Mouse (Mus musculus) intestine, postnatal 0 days (tissue): ENCODE results near the gene Nbl1. TPM values are rescaled to one million over a fixed set of nuclear protein-coding genes. Genes with fewer than 3 reads are reported as not detected.

Experiments
- ATAC-seq: fragments of 200-750 bp; cut with Nextera tagmentation; 2 replicates; pipeline ENCODE4 v1.8.0; 2017; ENCODE audit warnings: mild to moderate bottlenecking, moderate TSS enrichment, moderate library complexity
- H3K27ac ChIP-seq: fragments of 300-500 bp; sonication (generic); 2 replicates; pipeline ENCODE4 v1.5.1; 2014; ENCODE audit warnings: mild to moderate bottlenecking, low read depth, low read length, moderate library complexity
- H3K27me3 ChIP-seq: fragments of 300-500 bp; sonication (generic); replicated peaks from 2 replicates; pipeline ENCODE4 v1.6.1; 2014; ENCODE audit warnings: low read length, mixed read lengths; ENCODE audit not compliant: control insufficient read depth, insufficient read depth
- H3K36me3 ChIP-seq: fragments of 300-500 bp; sonication (generic); 2 replicates; pipeline ENCODE4 v1.6.1; 2014; ENCODE audit warnings: mild to moderate bottlenecking, moderate library complexity; ENCODE audit not compliant: control insufficient read depth, insufficient read depth
- H3K4me1 ChIP-seq: fragments of 300-500 bp; sonication (generic); replicated peaks from 2 replicates; pipeline ENCODE4 v1.6.1; 2014; ENCODE audit warnings: antibody characterized with exemption, low read length, mixed read lengths; ENCODE audit not compliant: control insufficient read depth, insufficient read depth
- H3K4me2 ChIP-seq: fragments of 300-500 bp; sonication (generic); replicated peaks from 2 replicates; pipeline ENCODE4 v1.6.1; 2014; ENCODE audit warnings: low read depth, mild to moderate bottlenecking, moderate library complexity
- H3K4me3 ChIP-seq: fragments of 300-500 bp; sonication (generic); 2 replicates; pipeline ENCODE4 v1.5.1; 2014; ENCODE audit warnings: low read depth, low read length
- H3K9ac ChIP-seq: fragments of 300-500 bp; sonication (generic); 2 replicates; pipeline ENCODE4 v1.6.1; 2014; ENCODE audit warnings: mild to moderate bottlenecking, low read depth, low read length
- H3K9me3 ChIP-seq: fragments of 300-500 bp; sonication (generic); 2 replicates; pipeline ENCODE4 v1.6.1; 2016; ENCODE audit warnings: mixed run types; ENCODE audit not compliant: control insufficient read depth
- CTCF ChIP-seq: sonication (generic); IDR thresholded peaks from 2 replicates; pipeline ENCODE4 v1.5.1; 2016; ENCODE audit warnings: low read depth, mild to moderate bottlenecking, control low read depth, antibody characterized with exemption, moderate library complexity
- WGBS: fragments of 180-500 bp; shearing (Covaris S2); extraction: QIAGEN DNeasy Blood & Tissue Kit; methylation state at CpG from one replicate; pipeline ENCODE4 v1.1.7; 2014; 5-methylcytosine and 5-hydroxymethylcytosine counted together
- polyA plus RNA-seq: library from polyadenylated mRNA; unstranded; fragments of >200 nt; fragmentation: Nextera tagmentation; extraction: Ambion mirVana; gene quantifications from 2 replicates; pipeline ENCODE4 v1.2.1, GENCODE M21; 2015

Gene Nbl1
- polyA plus RNA-seq, 1 experiment from 2014 or later = 39.9 TPM

DNA sequence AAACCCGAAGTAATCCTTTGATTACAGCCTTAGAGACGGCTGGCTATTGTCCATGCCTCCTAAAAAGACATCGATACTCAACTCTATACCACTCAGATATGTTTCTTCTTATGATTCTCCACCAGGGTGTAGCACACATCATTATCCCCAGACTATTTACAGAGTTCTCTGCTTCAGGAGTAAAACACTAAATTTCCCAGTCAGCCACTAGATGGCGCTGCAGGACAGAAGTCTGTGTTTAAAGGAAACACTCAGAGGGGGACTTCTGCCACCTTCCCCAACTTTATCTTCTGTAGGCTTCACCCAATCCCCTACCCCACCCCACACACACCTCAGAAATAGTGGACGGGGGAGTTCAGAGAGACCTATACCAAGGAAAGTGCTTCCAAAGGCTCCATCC lies 6.8 kb downstream of the Nbl1 start:
- H3K27me3 ChIP-seq = 0 out of 2 replicates have a peak, but pooled peaks cover 3% of the 10 kb centered on the region
- peak; percentile 20; the same call in 1 of the 2 replicates for ATAC-seq
- H3K4me1 ChIP-seq = peaks cover 8% of the 10 kb centered on the region; the same call in 1 of the 2 replicates
- TF ChIP-seq CTCF = peak; percentile 94
- H3K4me2 ChIP-seq = no peak overlapping the region
- no peaks in the 10 kb centered on the region; the same call in 1 of the 2 replicates for H3K36me3 ChIP-seq
- no peak overlapping the region for H3K27ac ChIP-seq
- H3K9ac ChIP-seq = no peak overlapping the region
- 12% methylated on average over 5 of the region's 5 CpGs for WGBS
- no peak overlapping the region for H3K4me3 ChIP-seq
- H3K9me3 ChIP-seq = no peaks in the 10 kb centered on the region

DNA sequence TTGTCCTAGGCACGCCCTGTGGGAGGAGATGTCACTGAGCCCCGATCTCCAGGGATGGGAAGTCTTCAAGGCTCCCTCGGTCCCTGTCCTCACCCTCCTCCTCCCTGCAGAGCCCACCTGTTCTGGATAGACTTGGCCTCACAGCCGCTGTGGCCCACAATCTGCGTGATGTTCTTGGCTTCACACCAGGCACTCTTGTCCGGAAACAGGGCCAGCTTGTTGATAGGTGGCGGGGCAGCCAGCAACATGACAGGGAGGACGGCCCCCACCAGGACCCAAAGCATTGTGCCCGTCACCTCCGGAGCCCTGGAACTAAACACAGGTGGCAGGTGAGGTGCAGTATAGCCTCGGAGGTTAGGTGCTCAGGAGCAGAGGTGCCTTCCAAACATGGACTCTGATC lies 7.5 kb downstream of the Nbl1 start:
- no peaks in the 10 kb centered on the region for H3K27me3 ChIP-seq
- H3K27ac ChIP-seq = no peak overlapping the region
- no peak for TF ChIP-seq CTCF
- 76% methylated on average over 11 of the region's 11 CpGs for WGBS
- peaks cover 8% of the 10 kb centered on the region; the same call in 1 of the 2 replicates for H3K4me1 ChIP-seq
- ATAC-seq = no peak
- H3K4me3 ChIP-seq = no peak overlapping the region
- H3K9ac ChIP-seq = no peak overlapping the region
- H3K4me2 ChIP-seq = no peak overlapping the region
- no peaks in the 10 kb centered on the region for H3K9me3 ChIP-seq
- no peaks in the 10 kb centered on the region for H3K36me3 ChIP-seq

DNA sequence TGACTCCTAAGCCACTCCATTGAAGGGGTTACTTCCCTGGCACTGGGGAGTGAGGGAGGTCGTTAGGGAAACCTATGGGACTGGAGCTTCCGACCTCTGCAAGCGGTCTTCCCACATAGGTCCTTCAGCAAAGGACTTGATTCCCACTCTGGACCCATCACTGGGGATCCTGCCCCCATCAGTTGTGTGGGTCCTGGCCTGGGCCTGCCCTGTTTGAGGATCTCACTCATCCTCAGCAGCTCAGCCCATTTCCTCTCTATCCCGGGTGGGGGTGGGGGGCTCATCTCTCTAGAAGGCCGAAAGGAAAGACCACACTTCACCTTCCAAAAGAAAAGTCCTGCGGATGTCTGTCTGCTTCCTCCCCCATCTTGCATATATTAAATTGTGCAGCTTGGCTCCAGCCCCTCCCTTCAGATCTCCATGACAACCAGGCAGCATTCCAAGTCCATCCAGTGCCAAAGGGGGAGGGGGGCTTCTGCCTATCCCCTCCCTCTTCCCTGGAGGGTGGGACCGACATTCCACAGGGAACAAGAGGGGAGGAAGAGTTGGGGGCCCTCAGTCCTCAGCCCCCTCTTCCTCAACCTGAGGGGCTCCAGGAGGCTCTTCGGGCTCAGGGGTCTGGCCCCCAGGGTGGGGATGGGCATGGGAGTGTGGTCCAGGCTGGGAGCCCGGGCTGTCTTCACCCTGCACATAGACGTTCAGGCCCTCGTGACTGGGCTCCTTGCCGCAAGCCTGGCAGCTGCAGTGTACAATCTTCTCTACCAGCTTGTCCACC lies 9.8 kb downstream of the Nbl1 start:
- H3K4me1 ChIP-seq = 0 out of 2 replicates have a peak, but pooled peaks cover 8% of the 10 kb centered on the region
- 43% methylated on average over 12 of the region's 12 CpGs for WGBS
- H3K4me2 ChIP-seq = no peak overlapping the region
- H3K4me3 ChIP-seq = no peak overlapping the region
- no peak for TF ChIP-seq CTCF
- H3K36me3 ChIP-seq = no peaks in the 10 kb centered on the region
- no peak overlapping the region for H3K9ac ChIP-seq
- H3K9me3 ChIP-seq = no peaks in the 10 kb centered on the region
- H3K27ac ChIP-seq = no peak overlapping the region
- no peaks in the 10 kb centered on the region for H3K27me3 ChIP-seq
- no peak for ATAC-seq

DNA sequence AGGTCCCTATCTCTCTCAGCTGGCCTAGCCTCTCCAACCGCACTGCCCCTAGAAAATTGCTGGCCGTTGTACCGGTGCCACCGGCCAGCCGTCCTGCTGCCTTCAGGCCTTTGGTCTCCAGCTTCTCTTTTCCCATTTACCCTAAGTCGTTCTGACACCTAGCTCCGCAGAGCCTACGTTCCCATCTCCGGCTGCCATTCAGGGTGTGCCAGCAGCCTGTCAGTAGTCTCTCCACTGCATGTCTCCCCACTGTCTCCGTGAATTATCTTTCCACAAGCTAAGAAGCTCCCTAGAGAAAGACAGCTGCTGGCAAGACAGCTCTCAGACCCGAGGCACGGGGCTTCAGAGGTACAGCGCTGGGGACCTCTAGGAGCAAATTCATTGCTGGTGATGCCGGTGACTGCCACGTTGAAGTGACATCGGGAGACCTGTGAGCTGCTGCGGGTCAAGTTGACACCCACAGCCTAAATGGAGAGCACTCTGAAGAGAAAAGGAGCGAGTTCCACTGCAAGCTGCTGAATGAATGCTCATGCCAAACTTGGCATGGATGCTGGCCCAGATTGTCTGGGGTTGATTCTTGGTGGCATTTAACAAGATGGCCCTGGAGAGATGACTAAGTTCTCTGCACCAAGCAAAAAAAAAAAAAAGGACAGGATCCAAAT lies 11.4 kb downstream of the Nbl1 start:
- H3K27ac ChIP-seq = no peak overlapping the region
- H3K9ac ChIP-seq = no peak overlapping the region
- TF ChIP-seq CTCF = no peak
- WGBS = 81% methylated on average over 18 of the region's 18 CpGs
- no peaks in the 10 kb centered on the region for H3K36me3 ChIP-seq
- ATAC-seq = no peak
- H3K4me3 ChIP-seq = no peak overlapping the region
- peaks cover 5% of the 10 kb centered on the region for H3K27me3 ChIP-seq
- H3K4me1 ChIP-seq = 0 out of 2 replicates have a peak, but pooled peaks cover 8% of the 10 kb centered on the region
- no peak overlapping the region for H3K4me2 ChIP-seq
- no peaks in the 10 kb centered on the region for H3K9me3 ChIP-seq

DNA sequence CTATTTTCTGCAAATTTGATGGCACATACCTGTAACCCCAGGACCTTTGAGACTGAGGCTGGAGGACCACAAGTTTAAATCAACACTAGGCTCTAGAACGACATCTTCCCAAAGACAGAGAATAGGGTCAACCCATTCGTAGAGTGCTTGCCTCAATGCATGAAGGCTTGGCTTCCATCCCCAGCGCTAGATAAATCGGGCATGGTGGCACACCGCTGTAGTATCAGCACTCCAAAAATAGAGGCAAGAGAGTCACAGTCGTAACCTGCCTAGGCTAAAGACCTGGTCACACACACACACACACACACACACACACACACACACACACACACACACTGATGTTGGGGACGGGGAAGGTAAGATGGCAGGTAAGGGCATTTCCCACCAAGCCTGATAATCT lies 12.5 kb downstream of the Nbl1 start:
- peaks cover 16% of the 10 kb centered on the region for H3K27me3 ChIP-seq
- WGBS = 93% methylated on average over 7 of the region's 7 CpGs
- no peak for ATAC-seq
- H3K4me3 ChIP-seq = no peak overlapping the region
- H3K27ac ChIP-seq = no peak overlapping the region
- H3K9me3 ChIP-seq = no peaks in the 10 kb centered on the region
- no peak overlapping the region for H3K4me2 ChIP-seq
- H3K36me3 ChIP-seq = no peaks in the 10 kb centered on the region
- H3K4me1 ChIP-seq = peaks cover 11% of the 10 kb centered on the region; the same call in 1 of the 2 replicates
- no peak for TF ChIP-seq CTCF
- no peak overlapping the region for H3K9ac ChIP-seq

DNA sequence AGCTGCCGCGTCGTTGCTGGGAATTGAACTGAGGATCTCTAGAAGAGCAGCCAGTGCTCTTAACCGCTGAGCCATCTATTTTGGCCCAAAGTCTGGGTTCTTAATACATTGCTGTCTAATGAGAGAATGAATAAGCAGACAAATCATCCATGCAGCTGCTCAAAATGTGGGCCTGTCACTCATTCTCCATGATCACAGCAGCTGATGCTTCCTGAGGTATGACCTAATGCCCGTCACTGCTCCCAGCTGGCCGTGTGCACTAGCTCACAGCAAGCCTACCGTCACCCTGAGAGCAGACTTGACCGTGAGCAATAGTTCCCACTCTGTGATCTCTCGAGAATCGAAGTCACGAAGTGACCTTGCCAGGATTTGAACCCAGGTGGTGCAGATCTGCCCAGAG lies 13.4 kb downstream of the Nbl1 start:
- H3K27ac ChIP-seq = no peak overlapping the region
- no peak overlapping the region for H3K9ac ChIP-seq
- H3K27me3 ChIP-seq = peaks cover 24% of the 10 kb centered on the region
- H3K4me1 ChIP-seq = peaks cover 11% of the 10 kb centered on the region; the same call in 1 of the 2 replicates
- no peaks in the 10 kb centered on the region for H3K9me3 ChIP-seq
- ATAC-seq = no peak
- no peaks in the 10 kb centered on the region for H3K36me3 ChIP-seq
- WGBS = 89% methylated on average over 11 of the region's 11 CpGs
- no peak overlapping the region for H3K4me2 ChIP-seq
- no peak overlapping the region for H3K4me3 ChIP-seq
- no peak for TF ChIP-seq CTCF
